Mouse (Mus musculus) forebrain, embryonic 10.5 days (tissue): ENCODE measurements at regions not wholly inside any gene's neighbourhood (a gene's known extent, or its start where the extent isn't known, plus 50 kb on each side); places are given as distances from the start of the nearest gene placed in this dataset.
"Not testable (repeated sequence)": the region's sequence is repeated elsewhere in the genome, so short reads cannot be mapped to it uniquely, and the experiment has no call there.

Experiments used
- DNase-seq: peaks from one replicate; pipeline ENCODE4 v3.0.0-alpha.2; 2017; ENCODE audit warnings: low spot score; ENCODE audit errors: extremely low spot score
- H3K27ac ChIP-seq: fragments of 300-500 bp; sonication (generic); 2 replicates; pipeline ENCODE4 v1.5.1; 2016; ENCODE audit warnings: mild to moderate bottlenecking
- H3K27me3 ChIP-seq: fragments of 300-500 bp; sonication (generic); 2 replicates; pipeline ENCODE4 v1.6.1; 2016; ENCODE audit warnings: mild to moderate bottlenecking; ENCODE audit not compliant: poor library complexity, severe bottlenecking
- H3K36me3 ChIP-seq: fragments of 300-500 bp; sonication (generic); replicated peaks from 2 replicates; pipeline ENCODE4 v1.6.1; 2016; ENCODE audit warnings: mild to moderate bottlenecking, moderate library complexity
- H3K4me1 ChIP-seq: fragments of 300-500 bp; sonication (generic); 2 replicates; pipeline ENCODE4 v1.6.1; 2016
- H3K4me3 ChIP-seq: fragments of 300-500 bp; sonication (generic); 2 replicates; pipeline ENCODE4 v1.5.1; 2016; ENCODE audit warnings: mild to moderate bottlenecking, moderate library complexity
- H3K9me3 ChIP-seq: fragments of 300-500 bp; sonication (generic); 2 replicates; pipeline ENCODE4 v1.6.1; 2016; ENCODE audit warnings: mild to moderate bottlenecking, moderate library complexity
- WGBS: fragments of 180-500 bp; shearing (Covaris S2); methylation state at CpG from one replicate; pipeline ENCODE4 v1.1.7; 2016; 5-methylcytosine and 5-hydroxymethylcytosine counted together

DNA sequence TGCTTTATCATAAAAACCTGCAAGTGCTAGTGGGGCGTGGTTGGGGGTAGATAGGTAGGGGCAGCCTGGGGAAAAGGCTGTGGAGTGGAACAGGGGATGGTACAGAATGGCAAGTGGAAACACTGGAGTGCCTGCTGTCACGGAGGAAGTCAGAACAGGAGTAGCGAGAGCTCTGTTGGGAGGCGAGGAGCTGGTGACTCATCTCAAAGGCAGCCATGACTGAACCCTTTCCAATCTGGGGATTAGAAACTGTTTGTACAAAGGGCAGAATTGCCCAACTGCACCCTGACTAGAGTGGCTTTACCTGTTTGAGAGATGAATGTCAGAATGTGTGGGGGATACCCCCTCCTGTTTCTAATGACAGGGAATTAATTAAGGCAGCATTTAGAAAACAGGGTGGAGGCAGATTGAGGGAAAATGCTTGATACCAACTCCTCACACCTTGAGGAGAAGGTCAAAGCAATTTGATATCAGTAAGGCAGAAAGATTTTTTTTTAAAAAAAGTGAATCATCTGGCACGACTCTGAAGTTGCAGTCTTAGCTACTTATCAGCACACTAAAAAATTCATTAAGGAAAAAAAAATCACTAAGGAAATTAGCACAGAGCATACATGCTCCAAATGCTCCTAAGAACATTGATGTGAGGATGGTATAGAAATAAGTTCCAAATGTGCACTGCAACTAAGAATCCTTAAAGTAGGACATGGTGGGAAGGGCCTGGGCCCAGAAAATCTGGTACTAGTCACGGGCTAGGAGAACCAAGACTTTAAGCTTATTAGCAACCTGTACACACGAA is 54.7 kb upstream of the Usp25 start:
- Histone ChIP-seq H3K36me3 (no peaks in the 10 kb centered on the region), H3K4me3 (no peak overlapping the region), H3K4me1 (no peaks in the 10 kb centered on the region), H3K9me3 (no peaks in the 10 kb centered on the region), H3K27ac (no peak overlapping the region), H3K27me3 (no peaks in the 10 kb centered on the region)
- WGBS: 82% methylated on average over 7 of the region's 7 CpGs
- DNase-seq: no peak

DNA sequence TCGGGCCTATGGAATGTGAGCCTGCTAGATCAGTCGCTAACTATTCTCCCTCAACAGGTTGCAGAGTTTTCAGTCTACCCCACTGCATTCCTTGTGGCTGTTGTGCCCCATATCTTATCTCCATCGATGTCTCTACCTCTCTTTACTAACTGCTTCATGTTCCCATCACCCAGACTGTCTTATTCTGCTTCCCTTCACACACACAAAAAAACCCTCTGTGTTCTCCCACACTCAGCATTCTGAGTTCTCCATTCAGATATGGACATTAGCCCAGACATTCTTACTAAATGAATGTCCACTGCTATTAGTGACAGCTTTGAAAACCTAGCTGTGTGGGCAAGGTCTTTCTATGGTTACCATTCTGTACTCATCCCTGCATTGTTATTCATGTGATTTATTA is 56.0 kb upstream of the Usp25 start:
- 82% methylated on average over 3 of the region's 3 CpGs for WGBS
- no peak overlapping the region for H3K27ac ChIP-seq
- no peak for DNase-seq
- no peaks in the 10 kb centered on the region for H3K27me3 ChIP-seq
- H3K9me3 ChIP-seq: no peaks in the 10 kb centered on the region
- H3K4me3 ChIP-seq: no peak overlapping the region
- no peaks in the 10 kb centered on the region for H3K4me1 ChIP-seq
- H3K36me3 ChIP-seq: no peaks in the 10 kb centered on the region

DNA sequence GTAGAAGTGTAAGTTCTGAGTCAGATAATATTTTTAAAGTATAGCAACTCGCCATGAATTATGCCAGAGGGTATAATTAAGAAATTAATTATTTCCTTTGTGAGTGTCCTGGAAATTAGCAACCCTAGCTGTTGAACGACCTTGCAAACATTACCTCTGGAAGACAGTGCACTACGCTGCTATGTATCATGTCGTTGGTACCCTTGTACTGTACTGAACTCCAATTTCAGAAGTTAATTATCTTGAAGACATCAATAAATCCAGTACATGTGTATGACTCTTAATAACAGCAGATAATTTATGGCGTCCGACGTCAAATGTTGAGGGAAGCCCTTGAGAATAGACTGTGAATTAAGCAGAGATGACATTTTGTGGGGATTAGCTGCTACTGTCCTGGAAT is 56.4 kb upstream of the Usp25 start:
- no peaks in the 10 kb centered on the region for H3K27me3 ChIP-seq
- no peaks in the 10 kb centered on the region for H3K36me3 ChIP-seq
- DNase-seq: no peak
- H3K27ac ChIP-seq: no peak overlapping the region
- no peaks in the 10 kb centered on the region for H3K9me3 ChIP-seq
- WGBS: 90% methylated on average over 7 of the region's 7 CpGs
- no peaks in the 10 kb centered on the region for H3K4me1 ChIP-seq
- H3K4me3 ChIP-seq: no peak overlapping the region

DNA sequence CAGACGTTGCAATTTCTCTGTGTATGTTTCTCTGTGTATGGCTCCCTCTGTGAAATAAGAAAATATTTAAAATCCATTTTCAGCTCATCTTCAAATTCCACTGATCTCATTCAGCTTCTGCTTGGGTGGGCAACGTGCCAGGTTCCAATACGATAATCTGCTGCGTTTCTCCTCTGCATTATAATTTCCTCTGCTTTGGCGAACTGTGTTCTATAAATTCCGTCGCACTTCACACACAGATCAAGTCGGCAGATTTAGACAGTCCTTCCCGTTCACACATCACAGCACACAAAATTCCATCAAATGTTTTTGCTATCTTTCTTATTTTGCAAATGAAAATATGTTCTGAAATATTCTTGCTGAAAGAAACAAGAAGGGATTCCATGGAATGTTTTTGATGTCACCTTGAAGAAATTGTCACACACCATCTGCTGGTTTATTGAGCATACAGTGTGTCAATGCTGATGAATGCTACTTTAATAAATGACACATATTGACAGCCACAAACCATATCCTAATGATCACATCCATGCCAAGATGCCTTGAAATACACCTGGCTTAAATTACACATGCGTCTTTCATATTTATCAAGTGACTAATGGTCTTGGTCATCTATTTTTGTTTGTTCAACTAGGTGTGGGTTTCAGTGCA is 62.5 kb upstream of the Usp25 start:
- no peak for DNase-seq
- no peak overlapping the region for H3K27ac ChIP-seq
- 90% methylated on average over 10 of the region's 10 CpGs for WGBS
- H3K36me3 ChIP-seq: no peaks in the 10 kb centered on the region
- no peak overlapping the region for H3K4me3 ChIP-seq
- no peaks in the 10 kb centered on the region for H3K4me1 ChIP-seq
- H3K27me3 ChIP-seq: no peaks in the 10 kb centered on the region
- H3K9me3 ChIP-seq: no peaks in the 10 kb centered on the region

DNA sequence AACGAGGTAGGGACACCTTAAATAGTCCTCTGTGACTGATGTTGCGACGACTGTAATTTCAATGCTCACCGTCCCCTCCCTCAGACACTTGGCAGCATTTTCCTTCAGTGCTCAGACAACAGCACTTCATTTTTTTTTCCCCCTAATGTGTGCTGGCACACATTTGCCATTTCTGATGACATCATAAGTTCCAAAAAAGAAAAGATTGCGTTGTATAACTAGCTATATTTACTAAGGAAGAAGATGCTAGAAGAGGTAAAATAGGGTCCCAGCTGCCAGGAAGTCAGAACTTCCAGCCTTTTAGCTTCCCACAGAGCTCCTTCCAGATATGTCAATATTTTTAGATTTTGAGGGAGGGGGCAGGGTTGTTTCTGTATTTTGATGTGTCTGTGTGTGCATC is 66.5 kb upstream of the Usp25 start:
- no peak overlapping the region for H3K27ac ChIP-seq
- 85% methylated on average over 5 of the region's 5 CpGs for WGBS
- H3K4me1 ChIP-seq: no peaks in the 10 kb centered on the region
- DNase-seq: no peak
- H3K9me3 ChIP-seq: no peaks in the 10 kb centered on the region
- H3K36me3 ChIP-seq: no peaks in the 10 kb centered on the region
- no peaks in the 10 kb centered on the region for H3K27me3 ChIP-seq
- H3K4me3 ChIP-seq: no peak overlapping the region

DNA sequence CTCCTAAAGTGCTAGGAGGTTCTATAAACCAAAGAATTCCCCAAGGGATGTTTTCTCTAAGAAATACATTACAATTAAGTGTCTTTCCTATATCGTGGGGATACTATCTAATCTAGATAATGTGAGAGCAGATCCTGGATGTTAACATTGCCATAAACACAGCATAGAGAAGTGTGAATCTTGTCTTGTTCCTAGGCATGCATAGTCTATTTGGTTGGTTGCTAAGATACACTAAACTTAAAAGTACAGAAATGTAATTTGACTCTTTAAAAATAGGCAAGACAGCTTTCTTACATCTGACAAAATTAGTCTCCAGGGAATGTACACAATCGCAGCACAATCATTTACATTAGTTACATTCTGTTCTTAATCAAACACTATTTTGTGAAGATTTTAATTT is 75.4 kb upstream of the Usp25 start:
- Histone ChIP-seq H3K27ac (no peak overlapping the region), H3K9me3 (no peaks in the 10 kb centered on the region), H3K4me1 (no peaks in the 10 kb centered on the region), H3K4me3 (no peak overlapping the region), H3K36me3 (no peaks in the 10 kb centered on the region), H3K27me3 (no peaks in the 10 kb centered on the region)
- 86% methylated on average over 2 of the region's 2 CpGs for WGBS
- no peak for DNase-seq

DNA sequence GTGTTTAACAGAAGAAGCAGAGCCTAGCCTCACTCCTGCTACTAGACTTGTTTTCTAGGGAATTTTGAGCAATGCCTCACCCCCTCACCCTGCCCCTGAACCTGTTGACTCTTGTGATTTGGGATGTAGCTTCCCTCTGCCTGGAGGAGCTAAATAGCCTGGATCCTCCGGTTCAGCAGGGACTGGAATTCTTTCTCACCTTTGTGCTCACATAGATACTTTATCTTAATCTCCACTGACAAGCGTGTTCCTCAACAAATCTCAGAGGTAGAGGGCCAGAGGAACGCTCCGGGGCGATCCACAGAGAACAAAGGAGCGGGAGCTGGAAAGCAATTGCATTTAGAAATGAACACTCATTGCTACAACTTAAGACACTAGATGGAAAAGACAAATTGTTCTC is 85.6 kb upstream of the Usp25 start:
- Histone ChIP-seq H3K27ac (no peak overlapping the region), H3K27me3 (no peaks in the 10 kb centered on the region), H3K36me3 (no peaks in the 10 kb centered on the region), H3K4me3 (no peak overlapping the region), H3K4me1 (no peaks in the 10 kb centered on the region), H3K9me3 (no peaks in the 10 kb centered on the region)
- 90% methylated on average over 6 of the region's 6 CpGs for WGBS
- no peak for DNase-seq

DNA sequence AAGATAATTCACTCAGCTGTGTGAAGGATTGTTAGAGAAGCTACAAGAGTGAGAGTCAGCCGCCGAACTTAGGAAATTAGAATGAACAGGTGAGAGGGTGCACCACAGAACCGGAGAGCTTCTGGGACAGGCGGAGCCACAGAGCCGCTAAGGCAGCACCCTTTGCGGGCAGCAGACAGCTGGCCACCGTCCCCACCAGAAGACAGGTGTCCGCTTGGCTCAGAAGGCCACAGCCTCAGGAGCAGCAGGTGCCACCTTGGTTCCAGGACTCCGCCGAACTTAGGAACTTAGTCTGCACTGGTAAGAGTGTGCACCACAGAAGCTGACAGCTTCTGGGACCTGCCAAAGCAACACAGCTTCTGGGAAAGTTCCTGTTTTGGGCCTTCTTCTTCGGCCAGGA is 93.4 kb upstream of the Usp25 start:
- not testable (repeated sequence) for H3K27ac ChIP-seq, H3K9me3 ChIP-seq, H3K36me3 ChIP-seq, DNase-seq, H3K27me3 ChIP-seq, H3K4me3 ChIP-seq, H3K4me1 ChIP-seq
- 94% methylated on average over 11 of the region's 11 CpGs for WGBS

DNA sequence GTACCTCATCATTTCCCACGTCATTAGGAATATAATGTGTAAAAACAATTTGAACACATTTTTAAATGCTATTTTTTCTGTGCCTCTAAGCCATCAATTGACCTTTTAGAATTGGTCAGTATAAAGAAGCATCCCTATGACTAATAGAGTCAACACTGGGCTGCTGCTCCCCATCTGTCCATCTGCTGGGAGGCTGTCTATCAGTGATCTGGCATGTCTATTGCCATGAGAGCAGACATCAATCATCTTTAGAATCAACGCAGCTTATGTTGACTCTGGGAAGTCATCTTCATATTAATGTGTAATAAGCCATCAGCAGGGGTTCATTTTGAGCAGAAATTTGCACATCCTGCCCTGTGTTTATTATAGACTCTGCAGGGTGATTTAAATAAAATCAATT is 94.9 kb upstream of the Usp25 start:
- Histone ChIP-seq H3K4me1 (no peaks in the 10 kb centered on the region), H3K27ac (no peak overlapping the region), H3K9me3 (no peaks in the 10 kb centered on the region), H3K27me3 (no peaks in the 10 kb centered on the region), H3K4me3 (no peak overlapping the region), H3K36me3 (no peaks in the 10 kb centered on the region)
- WGBS: 93% methylated on average over 2 of the region's 2 CpGs
- no peak for DNase-seq

DNA sequence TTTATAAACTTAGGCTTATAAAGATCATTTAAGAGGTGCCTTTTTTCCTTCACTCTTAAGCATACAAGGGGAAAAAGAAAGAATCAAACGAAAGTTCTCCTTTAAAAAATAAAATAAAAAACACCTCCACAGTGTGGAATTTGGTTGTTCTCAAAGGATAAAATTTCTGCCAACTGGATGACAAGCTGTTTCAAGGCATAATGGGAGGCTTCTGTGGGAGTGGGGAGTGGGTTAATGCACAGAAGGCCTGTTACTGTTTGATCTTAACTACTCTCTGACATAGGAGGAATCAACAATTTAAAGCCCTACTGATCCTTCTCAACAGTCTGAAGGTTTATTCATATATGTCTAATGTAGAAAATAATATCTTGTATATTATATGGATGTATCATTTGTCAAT is 99.2 kb upstream of the Usp25 start:
- WGBS: 75% methylated on average over 1 of the region's 1 CpGs
- no peaks in the 10 kb centered on the region for H3K27me3 ChIP-seq
- H3K36me3 ChIP-seq: no peaks in the 10 kb centered on the region
- H3K9me3 ChIP-seq: no peaks in the 10 kb centered on the region
- H3K27ac ChIP-seq: no peak overlapping the region
- no peak overlapping the region for H3K4me3 ChIP-seq
- DNase-seq: no peak
- H3K4me1 ChIP-seq: no peaks in the 10 kb centered on the region

DNA sequence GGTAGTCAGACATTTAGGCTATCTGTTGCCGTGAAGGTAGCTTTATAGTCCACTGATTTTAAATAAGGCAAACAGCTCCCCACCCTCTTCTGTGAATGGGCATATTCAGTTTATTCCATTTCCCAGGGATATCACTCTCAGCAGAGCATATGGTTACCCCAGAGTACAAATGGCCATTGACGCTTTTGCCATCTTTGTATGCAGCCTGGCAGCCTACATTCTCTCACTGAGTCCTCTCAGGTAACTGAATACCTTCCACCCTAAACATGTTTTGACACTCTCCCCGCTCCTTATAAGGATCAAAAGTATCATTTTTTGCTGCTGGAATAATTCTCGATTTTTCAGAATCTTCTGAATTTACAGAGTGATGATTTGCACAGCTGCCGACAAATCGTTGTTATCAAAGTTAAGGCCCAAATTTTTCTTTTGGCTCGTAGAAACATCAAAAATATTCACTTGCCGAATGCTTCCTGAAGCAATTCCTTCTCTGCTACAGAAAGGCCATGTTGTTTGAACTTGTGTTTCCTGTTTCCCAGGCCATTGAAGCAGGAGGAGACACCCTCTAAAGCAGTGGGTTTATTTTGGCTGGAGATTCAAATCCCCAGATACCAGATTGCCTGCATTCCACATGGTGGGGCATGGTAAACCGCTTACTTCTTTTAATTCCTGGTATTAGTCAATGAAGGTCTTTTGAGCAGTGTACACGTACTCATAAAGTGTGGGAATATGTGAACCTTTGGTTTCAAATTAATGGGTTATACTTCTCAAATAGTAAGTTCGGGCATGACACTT is 108.1 kb upstream of the Usp25 start:
- Histone ChIP-seq H3K27ac (no peak overlapping the region), H3K27me3 (no peaks in the 10 kb centered on the region), H3K4me1 (no peaks in the 10 kb centered on the region), H3K4me3 (no peak overlapping the region), H3K36me3 (no peaks in the 10 kb centered on the region), H3K9me3 (no peaks in the 10 kb centered on the region)
- DNase-seq: no peak
- WGBS: 89% methylated on average over 11 of the region's 11 CpGs

DNA sequence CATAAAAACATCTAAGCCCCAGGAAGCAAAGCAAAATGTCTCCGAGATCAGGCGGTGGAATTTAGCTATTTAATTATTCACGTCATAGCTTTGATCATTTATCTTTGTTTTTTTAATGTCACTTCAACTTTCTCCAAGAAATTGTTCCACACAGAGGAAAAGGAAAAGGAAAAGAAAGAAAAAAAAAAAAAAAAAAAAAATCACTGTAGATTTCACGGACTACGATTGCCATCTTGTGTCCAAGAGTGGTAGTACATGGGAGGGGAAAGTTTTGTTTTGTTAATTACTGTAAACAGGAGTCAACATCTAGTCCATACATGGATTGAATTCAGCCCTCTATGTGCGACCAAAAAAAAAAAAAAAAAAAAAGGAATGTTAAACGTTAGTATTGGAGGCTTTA is 114.4 kb upstream of the Usp25 start:
- Histone ChIP-seq H3K27ac (no peak overlapping the region), H3K4me1 (peaks cover 13% of the 10 kb centered on the region), H3K9me3 (no peaks in the 10 kb centered on the region), H3K36me3 (no peaks in the 10 kb centered on the region), H3K27me3 (no peaks in the 10 kb centered on the region), H3K4me3 (no peak overlapping the region)
- WGBS: 28% methylated on average over 7 of the region's 7 CpGs
- DNase-seq: no peak

DNA sequence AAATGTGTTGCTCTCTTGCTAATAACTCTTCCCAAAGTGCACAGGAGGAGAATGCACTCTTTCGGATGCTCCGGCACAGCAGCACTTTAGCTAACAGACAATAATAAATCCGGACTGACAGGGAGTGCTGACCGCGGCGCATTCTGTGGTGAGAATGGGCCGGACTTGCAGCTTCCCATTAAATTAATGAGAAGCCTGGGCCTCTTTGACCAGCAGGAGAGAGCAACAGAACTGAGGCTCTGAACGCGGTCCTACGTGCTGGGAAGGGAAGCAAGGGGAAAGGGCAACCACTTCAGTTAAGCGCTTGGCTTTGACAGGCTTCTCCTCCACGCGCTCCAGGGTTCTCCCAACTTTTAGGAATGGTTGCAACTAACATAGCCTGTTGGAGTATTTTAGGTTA is 117.2 kb upstream of the Usp25 start:
- 26% methylated on average over 13 of the region's 13 CpGs for WGBS
- H3K4me1 ChIP-seq: peaks cover 13% of the 10 kb centered on the region
- peak; percentile 43 for DNase-seq

More for the DNA sequence above, 117.2 kb upstream of the Usp25 start:
- Histone ChIP-seq H3K27ac (no peak overlapping the region), H3K4me3 (peak overlapping the region; percentile 18; the same call in 1 of the 2 replicates), H3K36me3 (no peaks in the 10 kb centered on the region), H3K27me3 (no peaks in the 10 kb centered on the region), H3K9me3 (no peaks in the 10 kb centered on the region)
